Mouse (Mus musculus): ENCODE data around the gene 1600012H06Rik. TPM values are rescaled to one million over a fixed set of nuclear protein-coding genes. Genes with fewer than 3 reads are reported as not detected.
"Not testable (repeated sequence)": the region's sequence is repeated elsewhere in the genome, so short reads cannot be mapped to it uniquely, and the experiment has no call there.

Gene 1600012H06Rik
- polyA plus RNA-seq, 1 experiment from 2014 or later = 29.2 TPM

DNA sequence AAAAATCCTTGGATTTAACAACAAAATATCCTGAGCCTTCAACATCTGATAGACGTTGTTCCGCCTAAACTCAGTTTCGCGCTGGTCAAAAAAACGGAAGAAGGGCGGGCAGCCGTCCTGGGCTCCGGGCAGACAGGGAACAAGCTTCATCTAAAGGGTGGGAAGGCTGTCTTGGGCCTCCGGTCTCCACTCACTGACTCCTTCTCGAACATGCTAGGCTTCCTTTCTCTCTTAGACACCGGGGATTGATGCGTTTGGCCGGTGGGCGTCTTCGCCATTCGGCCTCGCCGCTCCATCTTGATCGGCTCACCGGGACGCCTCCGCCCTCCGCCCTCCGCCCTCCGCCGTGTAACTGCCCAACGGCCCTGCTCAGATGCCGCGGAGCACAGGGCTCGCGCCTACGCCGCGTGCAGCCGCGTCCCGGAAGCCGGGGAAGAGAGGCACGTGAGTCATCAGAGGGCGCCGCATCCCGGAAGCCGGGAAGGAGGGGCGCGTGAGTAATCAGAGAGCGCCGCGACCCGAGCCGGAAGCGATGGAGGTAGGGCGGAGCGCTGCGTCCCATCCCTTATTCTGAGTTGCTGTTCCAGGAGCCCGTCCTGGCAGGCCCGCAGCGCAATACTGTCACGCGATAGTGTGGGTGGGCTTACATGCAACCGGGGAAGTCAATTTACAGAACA is 35.5 kb downstream of the 1600012H06Rik start, which contains the start of the genes 9030025P20Rik and Gm3417:
Gene 9030025P20Rik, plus strand, starts transcription at position 107 of the 677 bp plus-strand sequence.
Gene Gm3417, minus strand, starts transcription at position 429 of the 677 bp plus-strand sequence.
- no CpG with 5 or more reads among the region's 60 CpGs for WGBS
- H3K4me2 ChIP-seq = peak within 1 kb of the TSS; percentile 53
- H3K9me3 ChIP-seq; H3K4me1 ChIP-seq; H3K27ac ChIP-seq (replicated peaks); H3K9ac ChIP-seq; H3K27me3 ChIP-seq (replicated peaks); H3K36me3 ChIP-seq: not testable (repeated sequence)
- peak within 1 kb of the TSS; percentile 31 for H3K4me3 ChIP-seq
- ATAC-seq (ENCODE audit: extremely low read depth, insufficient number of reproducible peaks, low FRiP score, low TSS enrichment) = peak; percentile 100

- H3K4me3 ChIP-seq; ATAC-seq (ENCODE audit: extremely low read depth, insufficient number of reproducible peaks, low FRiP score, low TSS enrichment); H3K4me2 ChIP-seq; H3K9ac ChIP-seq; H3K36me3 ChIP-seq; H3K27me3 ChIP-seq (replicated peaks); H3K27ac ChIP-seq (replicated peaks); H3K9me3 ChIP-seq; H3K4me1 ChIP-seq: not testable (repeated sequence)
- WGBS = 80% methylated on average over 4 of the region's 5 CpGs
Observed at GRCm38 (mm10) chr17:14990116-14990702, 47.2 kb downstream of the 1600012H06Rik start.

GRCm38 (mm10) chr17:14992522-14993138 is 49.6 kb downstream of the 1600012H06Rik start:
- peak; percentile 78 for ATAC-seq (ENCODE audit: extremely low read depth, insufficient number of reproducible peaks, low FRiP score, low TSS enrichment)
- not testable (repeated sequence) for H3K4me1 ChIP-seq; H3K27me3 ChIP-seq (replicated peaks); H3K27ac ChIP-seq (replicated peaks); H3K4me3 ChIP-seq; H3K9ac ChIP-seq; H3K36me3 ChIP-seq; H3K9me3 ChIP-seq; H3K4me2 ChIP-seq
- no CpG with 5 or more reads among the region's 98 CpGs for whole genome bisulfite sequencing

DNA sequence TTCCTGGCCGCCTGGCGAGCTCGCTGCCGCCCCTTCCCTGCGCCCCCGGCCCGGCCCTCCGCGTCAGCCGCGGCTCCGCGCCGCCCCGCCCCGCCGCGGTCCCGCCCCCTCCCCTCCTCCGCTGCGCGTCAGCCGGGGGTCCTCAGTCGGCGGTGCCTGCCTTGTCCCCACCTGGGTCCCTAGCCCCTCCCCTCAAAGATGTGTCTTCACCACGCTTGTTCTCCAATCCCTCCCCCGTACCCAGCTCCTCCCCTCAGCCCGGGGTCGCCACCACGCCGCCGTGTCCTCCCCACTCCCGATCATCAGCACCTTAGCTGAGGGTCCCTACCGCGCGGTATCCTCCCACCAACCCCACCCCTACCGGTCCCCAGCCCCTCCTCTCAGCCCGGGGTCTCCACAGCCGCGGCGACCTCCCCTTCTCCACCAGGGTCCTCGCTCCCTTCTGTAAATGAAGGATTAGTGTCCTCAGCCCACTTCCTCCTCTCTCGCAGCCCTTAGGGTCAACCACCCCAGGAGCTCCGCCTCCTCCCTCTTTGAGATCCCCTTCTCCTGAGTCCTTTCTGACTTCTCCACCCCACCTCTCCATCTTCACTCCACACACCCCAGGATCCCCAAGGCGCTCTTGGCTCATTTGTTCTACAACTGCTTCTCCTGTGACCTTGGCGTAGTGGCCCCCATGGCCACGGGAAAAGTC is 50.3 kb downstream of the 1600012H06Rik start:
- not testable (repeated sequence) for H3K9ac ChIP-seq; H3K27ac ChIP-seq (replicated peaks); H3K4me2 ChIP-seq; H3K4me3 ChIP-seq; H3K4me1 ChIP-seq; H3K27me3 ChIP-seq (replicated peaks); H3K9me3 ChIP-seq; H3K36me3 ChIP-seq
- peak; percentile 62 for ATAC-seq (ENCODE audit: extremely low read depth, insufficient number of reproducible peaks, low FRiP score, low TSS enrichment)
- no CpG with 5 or more reads among the region's 47 CpGs for WGBS

DNA sequence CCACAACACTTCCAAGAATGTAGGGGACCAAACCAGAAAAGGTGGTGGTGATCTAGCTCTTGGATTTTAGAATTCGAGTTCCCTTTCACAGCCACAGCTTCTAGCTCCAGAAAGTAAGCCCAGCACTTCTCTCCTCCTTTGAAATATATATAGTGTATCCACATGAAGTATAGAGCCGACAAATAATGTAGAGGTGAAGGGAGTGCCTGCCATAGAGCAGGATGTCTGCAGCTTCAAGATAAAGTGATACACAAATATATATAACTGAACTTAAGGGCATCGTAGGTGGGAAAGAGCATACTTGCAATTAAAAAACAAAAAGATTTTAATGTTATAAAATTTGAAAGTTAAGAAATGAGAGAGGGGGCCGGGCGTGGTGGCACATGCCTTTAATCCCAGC is 51.2 kb downstream of the 1600012H06Rik start:
- H3K4me2 ChIP-seq; H3K9me3 ChIP-seq; H3K36me3 ChIP-seq; ATAC-seq (ENCODE audit: extremely low read depth, insufficient number of reproducible peaks, low FRiP score, low TSS enrichment); H3K4me3 ChIP-seq; H3K27ac ChIP-seq (replicated peaks); H3K27me3 ChIP-seq (replicated peaks); H3K4me1 ChIP-seq; H3K9ac ChIP-seq: not testable (repeated sequence)
- no CpG with 5 or more reads among the region's 5 CpGs for WGBS

- no CpG with 5 or more reads among the region's 4 CpGs for WGBS
- H3K27ac ChIP-seq (replicated peaks); H3K27me3 ChIP-seq (replicated peaks); H3K4me3 ChIP-seq; H3K9me3 ChIP-seq; H3K36me3 ChIP-seq; H3K4me2 ChIP-seq; ATAC-seq (ENCODE audit: extremely low read depth, insufficient number of reproducible peaks, low FRiP score, low TSS enrichment); H3K9ac ChIP-seq; H3K4me1 ChIP-seq: not testable (repeated sequence)
Observed at GRCm38 (mm10) chr17:15000047-15000446, 57.1 kb downstream of the 1600012H06Rik start.

DNA sequence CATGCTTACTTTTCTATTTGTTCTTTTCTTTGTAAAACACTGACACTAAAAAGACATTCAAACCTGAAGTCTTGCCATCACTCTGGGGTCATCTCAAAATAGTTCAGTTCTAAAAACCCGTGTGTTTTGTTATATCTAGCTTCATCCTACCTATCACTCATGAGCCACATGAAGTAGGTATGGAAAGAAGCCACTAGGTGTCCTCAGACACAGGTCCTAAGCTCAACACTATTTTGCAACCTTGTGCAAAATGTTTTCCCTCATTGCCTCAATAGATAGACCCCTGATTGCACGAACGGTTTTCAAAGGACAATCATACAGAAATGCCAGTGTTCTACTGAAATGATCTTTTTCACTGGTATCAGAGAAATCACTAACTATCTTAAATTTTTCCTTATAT is 66.1 kb downstream of the 1600012H06Rik start:
- no CpG with 5 or more reads among the region's 3 CpGs for WGBS
- not testable (repeated sequence) for H3K4me3 ChIP-seq; H3K4me1 ChIP-seq; H3K9me3 ChIP-seq; H3K9ac ChIP-seq; ATAC-seq (ENCODE audit: extremely low read depth, insufficient number of reproducible peaks, low FRiP score, low TSS enrichment); H3K27me3 ChIP-seq (replicated peaks); H3K4me2 ChIP-seq; H3K27ac ChIP-seq (replicated peaks); H3K36me3 ChIP-seq

Other genes with a start within 250 kb of the 1600012H06Rik start
- gene Thbs2, start 248.9 kb upstream of the 1600012H06Rik start, polyA plus RNA-seq (2015; fragmentation: Nextera tagmentation; extraction: Ambion mirVana) = 19.1 and 22.9 TPM in 2 replicates
- gene Wdr27, start within 50 bp of the 1600012H06Rik start, polyA plus RNA-seq (2015; fragmentation: Nextera tagmentation; extraction: Ambion mirVana) = 3.3 TPM in 2 replicates
- gene Phf10, start 18.1 kb downstream of the 1600012H06Rik start, polyA plus RNA-seq (2015; fragmentation: Nextera tagmentation; extraction: Ambion mirVana) = 22.9 and 24.4 TPM in 2 replicates
- gene 9030025P20Rik, start 35.3 kb downstream of the 1600012H06Rik start, polyA plus RNA-seq (2015; fragmentation: Nextera tagmentation; extraction: Ambion mirVana) = 5.8 and 8.1 TPM in 2 replicates
- 0.25 TPM in 1 of 2 replicates, not detected in the other for gene Gm3417, start 35.6 kb downstream of the 1600012H06Rik start, polyA plus RNA-seq (2015; fragmentation: Nextera tagmentation; extraction: Ambion mirVana)
- 4.4 and 4.9 TPM in 2 replicates for gene Gm3435, start 67.0 kb downstream of the 1600012H06Rik start, polyA plus RNA-seq (2015; fragmentation: Nextera tagmentation; extraction: Ambion mirVana)
- 51.8 and 66.8 TPM in 2 replicates for gene Ermard, start 98.0 kb downstream of the 1600012H06Rik start, polyA plus RNA-seq (2015; fragmentation: Nextera tagmentation; extraction: Ambion mirVana)
- 0.62 TPM in 1 of 2 replicates, not detected in the other for gene Tcte3, start 98.3 kb downstream of the 1600012H06Rik start, polyA plus RNA-seq (2015; fragmentation: Nextera tagmentation; extraction: Ambion mirVana)
- 2.2 and 3.2 TPM in 2 replicates for gene Gm3448, start 98.4 kb downstream of the 1600012H06Rik start, polyA plus RNA-seq (2015; fragmentation: Nextera tagmentation; extraction: Ambion mirVana)

Data from heart, embryonic 13.5 days (tissue).